Mouse (Mus musculus) Muller cell, postnatal 12 days (primary cell): ENCODE measurements around the gene Mpped1.

ENCODE experiments used
- DNase-seq: peaks from one replicate; pipeline ENCODE4 v3.0.0-alpha.2; 2015; ENCODE audit errors: inconsistent ontology term

Gene Mpped1

GRCm38 (mm10) chr15:83883821-83884220 is 104.6 kb downstream of the Mpped1 start:
- no peak for DNase-seq

GRCm38 (mm10) chr15:83884291-83884690 is 105.0 kb downstream of the Mpped1 start:
- no peak for DNase-seq

GRCm38 (mm10) chr15:83892871-83893270 is 113.6 kb downstream of the Mpped1 start:
- DNase-seq = no peak

- DNase-seq = no peak
Measured at GRCm38 (mm10) chr15:83894261-83894660, 115.0 kb downstream of the Mpped1 start.

- DNase-seq = no peak
Measured at GRCm38 (mm10) chr15:83896011-83896410, 116.7 kb downstream of the Mpped1 start.

GRCm38 (mm10) chr15:83897286-83897685 is 118.0 kb downstream of the Mpped1 start:
- no peak for DNase-seq

GRCm38 (mm10) chr15:83906472-83906871 is 127.2 kb downstream of the Mpped1 start:
- no peak for DNase-seq
